Mouse (Mus musculus): Measurements from ENCODE around the gene Hs2st1. TPM values are rescaled to one million over a fixed set of nuclear protein-coding genes. Genes with fewer than 3 reads are reported as not detected.

The Hs2st1 gene
- polyA plus RNA-seq, 1 experiment from 2014 or later: 10.2 TPM

GRCm38 (mm10) chr3:144589189-144589890 lies 19.4 kb upstream of the Hs2st1 start:
- Histone ChIP-seq H3K27ac (ENCODE audit: low read length) (no peak overlapping the region), H3K9me3 (ENCODE audit: low read length) (no peaks in the 10 kb centered on the region), H3K36me3 (ENCODE audit: insufficient read depth, low read length) (peaks cover 43% of the 10 kb centered on the region), H3K4me3 (ENCODE audit: low read length) (no peak overlapping the region), H3K27me3 (ENCODE audit: insufficient read depth, low read length) (no peaks in the 10 kb centered on the region), H3K4me1 (ENCODE audit: insufficient read depth, low read length) (no peaks in the 10 kb centered on the region), H3K9ac (replicated peaks; ENCODE audit: low read length) (no peak overlapping the region), H3K4me2 (replicated peaks; ENCODE audit: low read depth, low read length) (no peak overlapping the region)
- 86% methylated on average over 8 of the region's 8 CpGs for WGBS
- no peak for ATAC-seq (ENCODE audit: low FRiP score, low TSS enrichment)

- Histone ChIP-seq H3K27ac (ENCODE audit: low read length) (no peak overlapping the region; the same call in 1 of the 2 replicates), H3K4me2 (replicated peaks; ENCODE audit: low read depth, low read length) (no peak overlapping the region), H3K9ac (replicated peaks; ENCODE audit: low read length) (no peak overlapping the region), H3K9me3 (ENCODE audit: low read length) (no peaks in the 10 kb centered on the region), H3K27me3 (ENCODE audit: insufficient read depth, low read length) (no peaks in the 10 kb centered on the region), H3K36me3 (ENCODE audit: insufficient read depth, low read length) (peaks cover 48% of the 10 kb centered on the region), H3K4me1 (ENCODE audit: insufficient read depth, low read length) (no peaks in the 10 kb centered on the region), H3K4me3 (ENCODE audit: low read length) (no peak overlapping the region)
- 80% methylated on average over 7 of the region's 7 CpGs for WGBS
- ATAC-seq (ENCODE audit: low FRiP score, low TSS enrichment): no peak
These were observed 16.8 kb upstream of the Hs2st1 start for GRCm38 (mm10) chr3:144586731-144587130.

- H3K27me3 ChIP-seq (ENCODE audit: insufficient read depth, low read length): no peaks in the 10 kb centered on the region
- peaks cover 44% of the 10 kb centered on the region for H3K36me3 ChIP-seq (ENCODE audit: insufficient read depth, low read length)
- 88% methylated on average over 6 of the region's 6 CpGs for WGBS
- H3K9ac ChIP-seq (replicated peaks; ENCODE audit: low read length): no peak overlapping the region
- no peaks in the 10 kb centered on the region for H3K9me3 ChIP-seq (ENCODE audit: low read length)
- H3K4me3 ChIP-seq (ENCODE audit: low read length): no peak overlapping the region
- H3K4me1 ChIP-seq (ENCODE audit: insufficient read depth, low read length): 0 out of 2 replicates have a peak, but pooled peaks cover 8% of the 10 kb centered on the region
- no peak for ATAC-seq (ENCODE audit: low FRiP score, low TSS enrichment)
- H3K4me2 ChIP-seq (replicated peaks; ENCODE audit: low read depth, low read length): no peak overlapping the region
- no peak overlapping the region for H3K27ac ChIP-seq (ENCODE audit: low read length)
These were observed 15.0 kb upstream of the Hs2st1 start for GRCm38 (mm10) chr3:144584789-144585553.

- H3K4me3 ChIP-seq (ENCODE audit: low read length): no peak overlapping the region
- H3K9ac ChIP-seq (replicated peaks; ENCODE audit: low read length): no peak overlapping the region
- no peaks in the 10 kb centered on the region for H3K9me3 ChIP-seq (ENCODE audit: low read length)
- no peaks in the 10 kb centered on the region for H3K27me3 ChIP-seq (ENCODE audit: insufficient read depth, low read length)
- peaks cover 46% of the 10 kb centered on the region for H3K36me3 ChIP-seq (ENCODE audit: insufficient read depth, low read length)
- no peak overlapping the region for H3K4me2 ChIP-seq (replicated peaks; ENCODE audit: low read depth, low read length)
- no peak for ATAC-seq (ENCODE audit: low FRiP score, low TSS enrichment)
- H3K4me1 ChIP-seq (ENCODE audit: insufficient read depth, low read length): 0 out of 2 replicates have a peak, but pooled peaks cover 11% of the 10 kb centered on the region
- whole genome bisulfite sequencing: 68% methylated on average over 5 of the region's 5 CpGs
- H3K27ac ChIP-seq (ENCODE audit: low read length): no peak overlapping the region
These were observed 13.8 kb upstream of the Hs2st1 start for GRCm38 (mm10) chr3:144583789-144584188.

DNA sequence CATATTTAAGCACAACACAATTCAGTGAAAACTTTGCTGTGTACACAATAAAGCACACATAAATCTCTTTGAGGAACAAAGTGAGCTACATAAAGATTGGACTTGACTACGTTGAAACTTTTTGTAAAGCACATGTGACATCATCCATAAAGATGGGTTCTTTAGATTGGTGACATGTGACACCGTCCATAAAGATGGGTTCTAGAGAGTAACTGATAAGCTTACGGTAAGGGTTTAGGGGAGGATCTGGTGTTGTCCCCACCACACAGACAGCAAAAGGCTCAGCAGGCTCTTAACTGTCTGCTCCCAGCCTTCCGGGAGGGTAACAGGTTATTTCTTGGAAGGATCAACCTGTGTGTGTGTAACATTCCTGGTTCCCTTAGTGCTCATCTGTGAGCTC lies 12.3 kb upstream of the Hs2st1 start:
- Histone ChIP-seq H3K9ac (replicated peaks; ENCODE audit: low read length) (no peak overlapping the region), H3K4me1 (ENCODE audit: insufficient read depth, low read length) (0 out of 2 replicates have a peak, but pooled peaks cover 11% of the 10 kb centered on the region), H3K36me3 (ENCODE audit: insufficient read depth, low read length) (peaks cover 48% of the 10 kb centered on the region), H3K4me3 (ENCODE audit: low read length) (no peak overlapping the region), H3K4me2 (replicated peaks; ENCODE audit: low read depth, low read length) (no peak overlapping the region), H3K27me3 (ENCODE audit: insufficient read depth, low read length) (no peaks in the 10 kb centered on the region), H3K9me3 (ENCODE audit: low read length) (no peaks in the 10 kb centered on the region), H3K27ac (ENCODE audit: low read length) (no peak overlapping the region)
- no peak for ATAC-seq (ENCODE audit: low FRiP score, low TSS enrichment)
- WGBS: 76% methylated on average over 4 of the region's 4 CpGs

GRCm38 (mm10) chr3:144581842-144582241 lies 11.9 kb upstream of the Hs2st1 start:
- H3K9ac ChIP-seq (replicated peaks; ENCODE audit: low read length): no peak overlapping the region
- no peak for ATAC-seq (ENCODE audit: low FRiP score, low TSS enrichment)
- H3K4me2 ChIP-seq (replicated peaks; ENCODE audit: low read depth, low read length): no peak overlapping the region
- no peaks in the 10 kb centered on the region for H3K9me3 ChIP-seq (ENCODE audit: low read length)
- peaks cover 44% of the 10 kb centered on the region for H3K36me3 ChIP-seq (ENCODE audit: insufficient read depth, low read length)
- 63% methylated on average over 3 of the region's 3 CpGs for WGBS
- H3K4me3 ChIP-seq (ENCODE audit: low read length): no peak overlapping the region
- no peaks in the 10 kb centered on the region for H3K27me3 ChIP-seq (ENCODE audit: insufficient read depth, low read length)
- H3K27ac ChIP-seq (ENCODE audit: low read length): peak overlapping the region; percentile 37; the same call in 1 of the 2 replicates
- H3K4me1 ChIP-seq (ENCODE audit: insufficient read depth, low read length): 0 out of 2 replicates have a peak, but pooled peaks cover 11% of the 10 kb centered on the region

DNA sequence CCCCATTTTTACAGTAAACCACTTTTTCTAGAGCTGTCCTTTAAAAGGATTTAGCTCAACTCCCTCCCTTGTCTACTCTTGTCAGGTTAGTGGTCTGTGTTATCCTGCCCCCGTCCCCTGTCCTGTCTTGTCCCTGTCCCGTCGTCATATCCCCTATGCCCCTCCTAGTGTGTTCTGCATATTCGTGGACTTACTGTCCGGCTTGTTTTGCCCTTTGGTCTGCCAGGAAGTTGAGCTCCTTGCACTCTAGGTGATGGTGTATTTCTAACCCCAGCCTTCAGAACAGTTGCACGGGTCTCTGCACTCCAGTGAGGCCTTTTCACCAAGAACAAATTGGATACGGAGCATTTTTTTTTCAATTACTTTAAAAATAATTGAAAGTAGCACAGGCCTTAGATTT lies 10.3 kb upstream of the Hs2st1 start:
- ATAC-seq (ENCODE audit: low FRiP score, low TSS enrichment): no peak
- no peak overlapping the region for H3K4me3 ChIP-seq (ENCODE audit: low read length)
- H3K36me3 ChIP-seq (ENCODE audit: insufficient read depth, low read length): peaks cover 36% of the 10 kb centered on the region
- H3K9me3 ChIP-seq (ENCODE audit: low read length): no peaks in the 10 kb centered on the region
- no peak overlapping the region for H3K9ac ChIP-seq (replicated peaks; ENCODE audit: low read length)
- no peaks in the 10 kb centered on the region for H3K27me3 ChIP-seq (ENCODE audit: insufficient read depth, low read length)
- no peak overlapping the region for H3K27ac ChIP-seq (ENCODE audit: low read length)
- no peak overlapping the region for H3K4me2 ChIP-seq (replicated peaks; ENCODE audit: low read depth, low read length)
- whole genome bisulfite sequencing: 74% methylated on average over 7 of the region's 7 CpGs
- H3K4me1 ChIP-seq (ENCODE audit: insufficient read depth, low read length): 0 out of 2 replicates have a peak, but pooled peaks cover 11% of the 10 kb centered on the region

GRCm38 (mm10) chr3:144579796-144580195 lies 9.8 kb upstream of the Hs2st1 start:
- Histone ChIP-seq H3K9ac (replicated peaks; ENCODE audit: low read length) (no peak overlapping the region), H3K4me1 (ENCODE audit: insufficient read depth, low read length) (0 out of 2 replicates have a peak, but pooled peaks cover 11% of the 10 kb centered on the region), H3K4me2 (replicated peaks; ENCODE audit: low read depth, low read length) (no peak overlapping the region), H3K9me3 (ENCODE audit: low read length) (no peaks in the 10 kb centered on the region), H3K36me3 (ENCODE audit: insufficient read depth, low read length) (peaks cover 34% of the 10 kb centered on the region), H3K27ac (ENCODE audit: low read length) (no peak overlapping the region), H3K4me3 (ENCODE audit: low read length) (no peak overlapping the region), H3K27me3 (ENCODE audit: insufficient read depth, low read length) (no peaks in the 10 kb centered on the region)
- 84% methylated on average over 5 of the region's 5 CpGs for WGBS
- ATAC-seq (ENCODE audit: low FRiP score, low TSS enrichment): no peak

DNA sequence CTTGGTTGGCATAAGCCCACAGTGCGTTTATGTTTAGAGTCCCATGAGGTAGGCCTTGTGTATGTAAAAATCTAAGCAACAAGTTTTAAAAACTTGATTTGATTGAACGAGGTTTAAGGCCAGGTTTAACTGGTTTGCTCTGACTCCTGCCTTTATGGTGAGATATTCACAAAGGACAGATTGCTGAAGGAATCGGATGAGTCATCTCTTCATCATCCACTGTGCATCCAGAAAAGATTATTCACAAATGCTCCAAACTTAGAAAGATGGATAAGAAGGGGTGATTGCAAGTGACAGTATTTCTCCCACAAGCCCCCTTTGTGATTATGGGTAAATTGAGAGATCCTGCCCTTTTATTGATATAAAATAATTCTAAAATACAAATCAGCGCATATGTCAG lies 8.9 kb upstream of the Hs2st1 start:
- 0 out of 2 replicates have a peak, but pooled peaks cover 11% of the 10 kb centered on the region for H3K4me1 ChIP-seq (ENCODE audit: insufficient read depth, low read length)
- no peaks in the 10 kb centered on the region for H3K27me3 ChIP-seq (ENCODE audit: insufficient read depth, low read length)
- H3K4me2 ChIP-seq (replicated peaks; ENCODE audit: low read depth, low read length): no peak overlapping the region
- WGBS: 90% methylated on average over 4 of the region's 4 CpGs
- no peak overlapping the region for H3K27ac ChIP-seq (ENCODE audit: low read length)
- no peak overlapping the region for H3K4me3 ChIP-seq (ENCODE audit: low read length)
- no peaks in the 10 kb centered on the region for H3K9me3 ChIP-seq (ENCODE audit: low read length)
- no peak for ATAC-seq (ENCODE audit: low FRiP score, low TSS enrichment)
- H3K9ac ChIP-seq (replicated peaks; ENCODE audit: low read length): no peak overlapping the region
- H3K36me3 ChIP-seq (ENCODE audit: insufficient read depth, low read length): peaks cover 39% of the 10 kb centered on the region
